Mouse (Mus musculus): ENCODE measurements at regions not wholly inside any gene's neighbourhood (a gene's known extent, or its start where the extent isn't known, plus 50 kb on each side); places are given as distances from the start of the nearest gene placed in this dataset.
A peak's percentile ranks its signal among the peaks of the same experiment; 100 is the strongest.

DNA sequence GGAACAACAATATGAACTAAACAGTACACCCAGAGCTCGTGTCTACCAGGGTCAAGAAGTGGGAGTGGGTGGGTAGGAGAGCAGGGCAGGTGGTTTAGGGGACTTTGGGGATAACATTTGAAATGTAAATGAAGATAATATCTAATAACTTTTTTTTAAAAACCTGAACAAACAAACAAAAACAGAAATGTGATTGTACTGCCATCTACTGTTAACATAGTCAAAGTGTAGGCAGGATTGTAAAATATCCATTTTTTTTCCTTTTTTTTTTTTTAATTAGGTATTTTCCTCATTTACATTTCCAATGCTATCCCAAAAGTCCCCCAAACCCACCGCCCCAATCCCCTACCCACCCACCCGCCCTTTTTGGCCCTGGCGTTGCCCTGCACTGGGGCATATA, 1351.5 kb downstream of the Rpia start:
- peak in 1 of 2 experiments; percentile 1 for DNase-seq
